Mouse (Mus musculus): ENCODE data around the gene Plxna4. TPM values are rescaled to one million over a fixed set of nuclear protein-coding genes. Genes with fewer than 3 reads are reported as not detected.

The Plxna4 gene
- polyA plus RNA-seq, 1 experiment from 2014 or later: 7.4 TPM

GRCm38 (mm10) chr6:32456641-32457040 lies 131.4 kb downstream of the Plxna4 start:
- H3K27ac ChIP-seq (ENCODE audit: low read depth, low read length): no peak overlapping the region
- WGBS: 83% methylated on average over 3 of the region's 3 CpGs
- no peak for ATAC-seq (ENCODE audit: insufficient read depth, low FRiP score, low TSS enrichment)
- H3K9ac ChIP-seq (ENCODE audit: low read length): no peak overlapping the region
- H3K4me1 ChIP-seq (ENCODE audit: control insufficient read depth, insufficient read depth, low read length): no peaks in the 10 kb centered on the region
- no peaks in the 10 kb centered on the region for H3K9me3 ChIP-seq (ENCODE audit: control insufficient read depth, low read length)
- H3K27me3 ChIP-seq (ENCODE audit: control insufficient read depth, insufficient read depth, low read length): no peaks in the 10 kb centered on the region
- H3K36me3 ChIP-seq (ENCODE audit: control insufficient read depth, insufficient read depth, low read length): no peaks in the 10 kb centered on the region
- no peak for DNase-seq (ENCODE audit: low spot score)
- H3K4me3 ChIP-seq (ENCODE audit: low read depth, low read length): no peak overlapping the region
- no peak overlapping the region for H3K4me2 ChIP-seq (ENCODE audit: low read depth)

GRCm38 (mm10) chr6:32451851-32452250 lies 136.1 kb downstream of the Plxna4 start:
- Histone ChIP-seq H3K27me3 (ENCODE audit: control insufficient read depth, insufficient read depth, low read length) (no peaks in the 10 kb centered on the region), H3K9ac (ENCODE audit: low read length) (no peak overlapping the region), H3K4me3 (ENCODE audit: low read depth, low read length) (no peak overlapping the region), H3K9me3 (ENCODE audit: control insufficient read depth, low read length) (no peaks in the 10 kb centered on the region), H3K36me3 (ENCODE audit: control insufficient read depth, insufficient read depth, low read length) (no peaks in the 10 kb centered on the region), H3K4me1 (ENCODE audit: control insufficient read depth, insufficient read depth, low read length) (no peaks in the 10 kb centered on the region), H3K4me2 (ENCODE audit: low read depth) (no peak overlapping the region), H3K27ac (ENCODE audit: low read depth, low read length) (no peak overlapping the region)
- ATAC-seq (ENCODE audit: insufficient read depth, low FRiP score, low TSS enrichment): no peak
- no peak for DNase-seq (ENCODE audit: low spot score)

- no peaks in the 10 kb centered on the region for H3K36me3 ChIP-seq (ENCODE audit: control insufficient read depth, insufficient read depth, low read length)
- H3K27ac ChIP-seq (ENCODE audit: low read depth, low read length): no peak overlapping the region
- H3K4me3 ChIP-seq (ENCODE audit: low read depth, low read length): no peak overlapping the region
- H3K9me3 ChIP-seq (ENCODE audit: control insufficient read depth, low read length): no peaks in the 10 kb centered on the region
- ATAC-seq (ENCODE audit: insufficient read depth, low FRiP score, low TSS enrichment) (no peak), DNase-seq (ENCODE audit: low spot score) (no peak)
- no peaks in the 10 kb centered on the region for H3K4me1 ChIP-seq (ENCODE audit: control insufficient read depth, insufficient read depth, low read length)
- 77% methylated on average over 8 of the region's 8 CpGs for WGBS
- H3K27me3 ChIP-seq (ENCODE audit: control insufficient read depth, insufficient read depth, low read length): no peaks in the 10 kb centered on the region
- no peak overlapping the region for H3K9ac ChIP-seq (ENCODE audit: low read length)
- H3K4me2 ChIP-seq (ENCODE audit: low read depth): no peak overlapping the region
Observed at GRCm38 (mm10) chr6:32449237-32449963, 138.6 kb downstream of the Plxna4 start.

GRCm38 (mm10) chr6:32448787-32449186 lies 139.2 kb downstream of the Plxna4 start:
- no peak overlapping the region for H3K9ac ChIP-seq (ENCODE audit: low read length)
- H3K4me3 ChIP-seq (ENCODE audit: low read depth, low read length): no peak overlapping the region
- no peaks in the 10 kb centered on the region for H3K4me1 ChIP-seq (ENCODE audit: control insufficient read depth, insufficient read depth, low read length)
- no peaks in the 10 kb centered on the region for H3K9me3 ChIP-seq (ENCODE audit: control insufficient read depth, low read length)
- no peak overlapping the region for H3K27ac ChIP-seq (ENCODE audit: low read depth, low read length)
- ATAC-seq (ENCODE audit: insufficient read depth, low FRiP score, low TSS enrichment) (no peak), DNase-seq (ENCODE audit: low spot score) (no peak)
- H3K36me3 ChIP-seq (ENCODE audit: control insufficient read depth, insufficient read depth, low read length): no peaks in the 10 kb centered on the region
- H3K4me2 ChIP-seq (ENCODE audit: low read depth): no peak overlapping the region
- 72% methylated on average over 3 of the region's 3 CpGs for WGBS
- no peaks in the 10 kb centered on the region for H3K27me3 ChIP-seq (ENCODE audit: control insufficient read depth, insufficient read depth, low read length)

GRCm38 (mm10) chr6:32446276-32446675 lies 141.7 kb downstream of the Plxna4 start:
- H3K9ac ChIP-seq (ENCODE audit: low read length): no peak overlapping the region
- H3K4me2 ChIP-seq (ENCODE audit: low read depth): no peak overlapping the region
- no peaks in the 10 kb centered on the region for H3K9me3 ChIP-seq (ENCODE audit: control insufficient read depth, low read length)
- WGBS: 77% methylated on average over 4 of the region's 4 CpGs
- H3K4me3 ChIP-seq (ENCODE audit: low read depth, low read length): no peak overlapping the region
- no peak for ATAC-seq (ENCODE audit: insufficient read depth, low FRiP score, low TSS enrichment)
- H3K27ac ChIP-seq (ENCODE audit: low read depth, low read length): no peak overlapping the region
- H3K36me3 ChIP-seq (ENCODE audit: control insufficient read depth, insufficient read depth, low read length): no peaks in the 10 kb centered on the region
- H3K27me3 ChIP-seq (ENCODE audit: control insufficient read depth, insufficient read depth, low read length): no peaks in the 10 kb centered on the region
- DNase-seq (ENCODE audit: low spot score): no peak
- no peaks in the 10 kb centered on the region for H3K4me1 ChIP-seq (ENCODE audit: control insufficient read depth, insufficient read depth, low read length)

GRCm38 (mm10) chr6:32445246-32445645 lies 142.7 kb downstream of the Plxna4 start:
- DNase-seq (ENCODE audit: low spot score) (no peak), ATAC-seq (ENCODE audit: insufficient read depth, low FRiP score, low TSS enrichment) (no peak)
- Histone ChIP-seq H3K9me3 (ENCODE audit: control insufficient read depth, low read length) (no peaks in the 10 kb centered on the region), H3K36me3 (ENCODE audit: control insufficient read depth, insufficient read depth, low read length) (no peaks in the 10 kb centered on the region), H3K4me1 (ENCODE audit: control insufficient read depth, insufficient read depth, low read length) (no peaks in the 10 kb centered on the region), H3K9ac (ENCODE audit: low read length) (no peak overlapping the region), H3K4me2 (ENCODE audit: low read depth) (no peak overlapping the region), H3K4me3 (ENCODE audit: low read depth, low read length) (no peak overlapping the region), H3K27ac (ENCODE audit: low read depth, low read length) (no peak overlapping the region), H3K27me3 (ENCODE audit: control insufficient read depth, insufficient read depth, low read length) (no peaks in the 10 kb centered on the region)
- WGBS: 58% methylated on average over 2 of the region's 2 CpGs

- Histone ChIP-seq H3K9ac (ENCODE audit: low read length) (no peak overlapping the region), H3K36me3 (ENCODE audit: control insufficient read depth, insufficient read depth, low read length) (no peaks in the 10 kb centered on the region), H3K4me1 (ENCODE audit: control insufficient read depth, insufficient read depth, low read length) (no peaks in the 10 kb centered on the region), H3K27ac (ENCODE audit: low read depth, low read length) (no peak overlapping the region), H3K4me3 (ENCODE audit: low read depth, low read length) (no peak overlapping the region), H3K4me2 (ENCODE audit: low read depth) (no peak overlapping the region), H3K27me3 (ENCODE audit: control insufficient read depth, insufficient read depth, low read length) (no peaks in the 10 kb centered on the region), H3K9me3 (ENCODE audit: control insufficient read depth, low read length) (no peaks in the 10 kb centered on the region)
- 87% methylated on average over 2 of the region's 2 CpGs for WGBS
- DNase-seq (ENCODE audit: low spot score) (no peak), ATAC-seq (ENCODE audit: insufficient read depth, low FRiP score, low TSS enrichment) (no peak)
Observed at GRCm38 (mm10) chr6:32444393-32444792, 143.6 kb downstream of the Plxna4 start.

GRCm38 (mm10) chr6:32443679-32444078 lies 144.3 kb downstream of the Plxna4 start:
- no peak for ATAC-seq (ENCODE audit: insufficient read depth, low FRiP score, low TSS enrichment)
- no peak overlapping the region for H3K9ac ChIP-seq (ENCODE audit: low read length)
- no peak overlapping the region for H3K27ac ChIP-seq (ENCODE audit: low read depth, low read length)

GRCm38 (mm10) chr6:32439434-32439833 lies 148.6 kb downstream of the Plxna4 start:
- no peak overlapping the region for H3K27ac ChIP-seq (ENCODE audit: low read depth, low read length)
- no peaks in the 10 kb centered on the region for H3K4me1 ChIP-seq (ENCODE audit: control insufficient read depth, insufficient read depth, low read length)

More at GRCm38 (mm10) chr6:32443679-32444078, 144.3 kb downstream of the Plxna4 start:
- H3K4me3 ChIP-seq (ENCODE audit: low read depth, low read length): no peak overlapping the region
- H3K4me2 ChIP-seq (ENCODE audit: low read depth): no peak overlapping the region
- H3K36me3 ChIP-seq (ENCODE audit: control insufficient read depth, insufficient read depth, low read length): no peaks in the 10 kb centered on the region
- DNase-seq (ENCODE audit: low spot score): no peak
- 83% methylated on average over 1 of the region's 1 CpGs for WGBS
- no peaks in the 10 kb centered on the region for H3K9me3 ChIP-seq (ENCODE audit: control insufficient read depth, low read length)
- H3K27me3 ChIP-seq (ENCODE audit: control insufficient read depth, insufficient read depth, low read length): no peaks in the 10 kb centered on the region
- H3K4me1 ChIP-seq (ENCODE audit: control insufficient read depth, insufficient read depth, low read length): no peaks in the 10 kb centered on the region

More at GRCm38 (mm10) chr6:32439434-32439833, 148.6 kb downstream of the Plxna4 start:
- WGBS: 80% methylated on average over 2 of the region's 2 CpGs
- H3K36me3 ChIP-seq (ENCODE audit: control insufficient read depth, insufficient read depth, low read length): no peaks in the 10 kb centered on the region
- H3K9me3 ChIP-seq (ENCODE audit: control insufficient read depth, low read length): no peaks in the 10 kb centered on the region
- no peak overlapping the region for H3K4me2 ChIP-seq (ENCODE audit: low read depth)
- no peaks in the 10 kb centered on the region for H3K27me3 ChIP-seq (ENCODE audit: control insufficient read depth, insufficient read depth, low read length)
- no peak overlapping the region for H3K4me3 ChIP-seq (ENCODE audit: low read depth, low read length)
- DNase-seq (ENCODE audit: low spot score) (no peak), ATAC-seq (ENCODE audit: insufficient read depth, low FRiP score, low TSS enrichment) (no peak)
- H3K9ac ChIP-seq (ENCODE audit: low read length): no peak overlapping the region
